Mouse (Mus musculus): ENCODE measurements around the gene Aqp1. TPM values are rescaled to one million over a fixed set of nuclear protein-coding genes. Genes with fewer than 3 reads are reported as not detected.

Gene Aqp1
- polyA plus RNA-seq, 1 experiment, result 50.9 TPM

DNA sequence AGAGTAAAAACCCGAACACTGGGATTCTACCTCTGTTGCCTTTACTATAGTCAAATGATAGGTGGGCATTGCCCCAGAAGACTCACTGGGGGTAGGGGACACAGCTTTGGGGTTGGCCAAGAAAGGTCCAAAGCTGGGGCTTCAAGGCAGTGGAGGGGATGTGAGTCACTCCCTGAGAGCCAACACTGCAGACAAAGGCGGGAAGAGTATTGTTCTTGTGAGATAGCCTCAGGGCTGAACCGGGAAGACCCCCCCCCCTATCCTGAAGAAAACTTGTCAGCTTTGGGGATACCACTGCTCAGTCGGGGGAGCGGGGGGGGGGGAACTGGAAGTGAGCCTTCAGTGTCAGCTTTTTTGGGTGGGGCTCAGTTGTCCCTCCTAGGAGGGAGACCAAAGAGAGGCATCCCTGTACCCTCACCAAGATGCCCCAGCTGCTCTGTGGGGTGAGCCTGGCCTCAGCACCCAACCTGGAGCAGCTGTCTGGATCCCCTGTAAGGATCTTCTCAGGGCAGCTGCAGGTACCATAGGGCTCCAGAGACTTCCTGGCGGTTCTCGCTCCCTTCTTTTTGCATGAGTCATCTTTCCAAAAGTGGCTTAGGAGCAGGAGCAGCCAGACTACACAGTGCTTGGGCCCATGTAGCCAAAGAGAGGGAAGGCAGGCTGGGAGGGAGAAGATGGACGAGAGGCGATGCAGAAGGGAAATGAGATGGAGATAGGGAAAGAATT is 8.2 kb downstream of the Aqp1 start:
- TF ChIP-seq POLR2A (IDR thresholded peaks at IDR 0.05; ENCODE audit: low read depth, low read length), result no peak
- no peak for TF ChIP-seq CTCF (IDR thresholded peaks at IDR 0.05; ENCODE audit: borderline replicate concordance, insufficient read depth, low read length)
- no peak overlapping the region for H3K27ac ChIP-seq (ENCODE audit: insufficient read depth, low read length)
- peaks cover 3% of the 10 kb centered on the region; the same call in 1 of the 2 replicates for H3K4me1 ChIP-seq (ENCODE audit: control insufficient read depth, insufficient read depth, low read length)
- H3K4me3 ChIP-seq (ENCODE audit: insufficient read depth, low read length), result no peak overlapping the region

DNA sequence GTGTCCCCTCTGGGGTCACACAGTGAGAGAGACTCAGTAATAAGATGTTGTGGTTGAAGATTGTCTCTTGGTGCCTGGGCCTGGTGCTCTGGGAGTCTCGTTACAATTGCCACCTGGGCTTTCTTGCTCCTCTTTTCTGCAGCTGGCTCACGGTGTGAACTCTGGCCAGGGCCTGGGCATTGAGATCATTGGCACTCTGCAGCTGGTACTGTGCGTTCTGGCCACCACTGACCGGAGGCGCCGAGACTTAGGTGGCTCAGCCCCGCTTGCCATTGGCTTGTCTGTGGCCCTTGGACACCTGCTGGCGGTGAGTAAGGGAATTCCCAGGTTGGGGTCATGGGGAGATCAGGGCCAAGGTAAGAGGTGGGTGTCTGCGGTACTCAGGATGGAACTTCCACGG is 9.0 kb downstream of the Aqp1 start:
- peaks cover 3% of the 10 kb centered on the region; the same call in 1 of the 2 replicates for H3K4me1 ChIP-seq (ENCODE audit: control insufficient read depth, insufficient read depth, low read length)
- TF ChIP-seq CTCF (IDR thresholded peaks at IDR 0.05; ENCODE audit: borderline replicate concordance, insufficient read depth, low read length), result no peak
- TF ChIP-seq POLR2A (IDR thresholded peaks at IDR 0.05; ENCODE audit: low read depth, low read length), result no peak
- H3K27ac ChIP-seq (ENCODE audit: insufficient read depth, low read length), result no peak overlapping the region
- no peak overlapping the region for H3K4me3 ChIP-seq (ENCODE audit: insufficient read depth, low read length)

DNA sequence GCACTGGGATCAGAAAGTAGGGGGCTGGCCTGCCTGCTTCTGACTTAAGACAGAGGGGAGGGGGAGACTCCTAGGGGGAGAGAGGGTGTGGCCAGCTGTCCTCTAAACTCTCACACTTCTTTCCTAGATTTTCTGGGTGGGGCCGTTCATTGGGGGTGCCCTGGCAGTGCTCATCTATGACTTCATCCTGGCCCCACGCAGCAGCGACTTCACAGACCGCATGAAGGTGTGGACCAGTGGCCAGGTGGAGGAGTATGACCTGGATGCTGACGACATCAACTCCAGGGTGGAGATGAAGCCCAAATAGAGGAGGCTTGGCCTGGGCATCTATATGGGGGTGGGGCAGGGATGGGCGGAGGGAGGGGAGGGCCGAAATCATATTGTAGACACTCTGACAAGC is 10.3 kb downstream of the Aqp1 start:
- peaks cover 3% of the 10 kb centered on the region; the same call in 1 of the 2 replicates for H3K4me1 ChIP-seq (ENCODE audit: control insufficient read depth, insufficient read depth, low read length)

DNA sequence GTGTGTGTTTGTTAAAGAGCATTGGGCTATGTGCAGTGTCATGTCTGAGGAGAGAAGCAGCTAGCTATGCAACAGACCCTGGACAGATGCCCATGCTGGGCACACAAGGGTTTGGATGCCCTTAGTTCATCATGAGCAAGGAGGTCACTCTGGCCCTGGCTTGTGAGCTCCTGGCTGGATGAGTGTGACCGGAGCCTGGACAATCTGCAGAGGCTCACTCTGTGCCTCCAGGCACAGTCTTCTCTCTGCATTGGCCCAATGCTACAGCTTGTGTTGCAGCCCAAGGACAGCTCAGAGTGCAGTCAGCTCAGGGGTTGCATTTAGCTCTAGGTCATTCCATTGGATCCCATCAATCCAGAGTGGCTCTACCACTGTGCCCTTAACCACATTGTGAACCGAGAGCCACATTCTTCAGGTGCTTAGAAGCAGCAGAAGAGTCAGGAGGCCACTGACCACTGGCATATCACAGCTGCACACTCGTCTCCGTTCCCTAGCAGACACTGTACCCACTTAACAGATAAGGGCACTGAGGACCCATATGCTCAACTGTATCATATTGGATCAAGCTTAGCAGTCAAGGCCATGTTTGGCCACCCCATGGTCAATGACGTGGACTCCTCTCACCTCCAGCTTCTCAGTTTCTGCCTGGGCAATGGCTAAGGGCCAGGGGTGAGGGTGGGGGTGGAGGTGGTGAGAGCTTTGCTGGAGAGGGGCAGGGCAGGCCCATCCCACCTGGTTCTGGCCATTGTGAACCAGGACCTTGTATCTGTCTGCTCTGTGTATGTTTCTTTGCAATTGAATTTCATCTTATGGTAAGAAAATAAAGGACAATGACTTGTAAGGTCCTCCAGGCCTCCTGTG is 11.7 kb downstream of the Aqp1 start:
- peaks cover 3% of the 10 kb centered on the region; the same call in 1 of the 2 replicates for H3K4me1 ChIP-seq (ENCODE audit: control insufficient read depth, insufficient read depth, low read length)
- no peak overlapping the region for H3K27ac ChIP-seq (ENCODE audit: insufficient read depth, low read length)
- H3K4me3 ChIP-seq (ENCODE audit: insufficient read depth, low read length), result no peak overlapping the region
- no peak for TF ChIP-seq POLR2A (IDR thresholded peaks at IDR 0.05; ENCODE audit: low read depth, low read length)
- no peak for TF ChIP-seq CTCF (IDR thresholded peaks at IDR 0.05; ENCODE audit: borderline replicate concordance, insufficient read depth, low read length)

More for the DNA sequence above, 10.3 kb downstream of the Aqp1 start:
- H3K27ac ChIP-seq (ENCODE audit: insufficient read depth, low read length), result no peak overlapping the region
- TF ChIP-seq POLR2A (IDR thresholded peaks at IDR 0.05; ENCODE audit: low read depth, low read length) (no peak), CTCF (IDR thresholded peaks at IDR 0.05; ENCODE audit: borderline replicate concordance, insufficient read depth, low read length) (no peak)
- H3K4me3 ChIP-seq (ENCODE audit: insufficient read depth, low read length), result no peak overlapping the region

DNA sequence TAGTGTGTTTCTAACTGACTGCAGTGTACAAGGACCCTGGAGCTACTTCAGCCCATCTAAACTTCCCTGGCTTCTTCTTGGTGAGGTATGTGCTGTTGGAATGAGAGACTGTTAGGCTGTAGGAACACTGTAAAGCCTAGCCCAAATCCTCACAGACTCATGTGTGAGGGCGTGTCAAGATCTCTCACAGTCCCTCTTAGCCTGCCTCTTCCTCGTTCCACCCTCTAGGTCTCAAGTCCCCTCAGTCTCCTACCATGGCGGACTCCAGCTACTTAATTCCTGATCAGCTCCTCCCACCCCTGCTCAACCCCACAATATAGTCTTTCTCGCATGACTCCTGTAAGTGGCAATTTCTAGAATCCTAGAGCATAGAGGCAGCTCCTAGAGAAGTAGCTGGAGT is 13.0 kb downstream of the Aqp1 start:
- H3K27ac ChIP-seq (ENCODE audit: insufficient read depth, low read length), result no peak overlapping the region
- H3K4me1 ChIP-seq (ENCODE audit: control insufficient read depth, insufficient read depth, low read length), result peaks cover 3% of the 10 kb centered on the region; the same call in 1 of the 2 replicates
- TF ChIP-seq CTCF (IDR thresholded peaks at IDR 0.05; ENCODE audit: borderline replicate concordance, insufficient read depth, low read length) (no peak), POLR2A (IDR thresholded peaks at IDR 0.05; ENCODE audit: low read depth, low read length) (no peak)
- H3K4me3 ChIP-seq (ENCODE audit: insufficient read depth, low read length), result no peak overlapping the region

DNA sequence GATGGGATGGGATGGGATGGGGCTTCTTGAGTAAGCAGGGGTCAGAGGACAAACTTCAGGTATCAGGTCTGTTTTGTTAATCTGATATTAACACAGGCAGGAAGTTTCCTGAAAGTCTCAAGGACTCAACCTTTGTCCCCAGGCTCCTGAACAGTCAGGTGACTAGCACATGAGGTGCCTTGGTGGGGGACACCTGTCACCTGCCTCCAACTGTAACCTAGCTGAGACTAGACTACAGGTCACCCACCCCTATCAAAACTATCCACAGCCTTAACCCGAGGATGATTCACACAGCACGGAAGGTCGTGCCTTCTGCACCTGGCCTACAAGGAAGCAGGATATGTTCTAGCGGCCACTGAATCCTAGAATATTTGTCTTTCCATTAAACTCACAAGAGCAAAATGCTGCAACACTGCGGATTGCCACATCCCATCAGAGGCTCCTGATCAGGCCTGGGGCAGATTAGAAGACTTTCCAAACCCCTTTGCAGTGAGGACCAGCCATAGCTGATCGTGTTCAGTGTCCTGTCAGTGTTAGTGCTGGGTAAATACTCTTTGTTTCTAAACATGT is 14.2 kb downstream of the Aqp1 start:
- Histone ChIP-seq H3K27ac (ENCODE audit: insufficient read depth, low read length) (no peak overlapping the region), H3K4me1 (ENCODE audit: control insufficient read depth, insufficient read depth, low read length) (no peaks in the 10 kb centered on the region), H3K4me3 (ENCODE audit: insufficient read depth, low read length) (no peak overlapping the region)
- TF ChIP-seq POLR2A (IDR thresholded peaks at IDR 0.05; ENCODE audit: low read depth, low read length), result no peak
- TF ChIP-seq CTCF (IDR thresholded peaks at IDR 0.05; ENCODE audit: borderline replicate concordance, insufficient read depth, low read length), result no peak

DNA sequence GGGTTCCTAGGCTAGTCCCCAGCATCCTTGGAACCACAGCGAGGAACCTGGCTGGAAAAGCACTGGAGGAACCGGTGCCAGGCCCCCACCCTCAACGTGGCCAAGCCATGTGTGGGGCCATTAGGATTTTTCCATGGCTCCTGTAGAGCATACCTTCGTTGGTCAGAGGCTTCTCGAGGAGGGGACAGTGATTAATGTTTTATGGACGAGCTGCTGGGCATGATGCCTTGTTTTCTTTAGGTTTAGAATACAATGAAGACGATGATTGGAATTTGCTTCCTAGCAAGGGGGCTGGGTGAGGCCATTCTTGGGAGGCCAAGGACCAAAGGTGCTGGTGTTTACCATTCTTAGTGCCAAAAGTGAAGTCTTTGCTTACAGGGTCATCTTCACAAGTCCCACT is 15.5 kb downstream of the Aqp1 start:
- no peak overlapping the region for H3K27ac ChIP-seq (ENCODE audit: insufficient read depth, low read length)

DNA sequence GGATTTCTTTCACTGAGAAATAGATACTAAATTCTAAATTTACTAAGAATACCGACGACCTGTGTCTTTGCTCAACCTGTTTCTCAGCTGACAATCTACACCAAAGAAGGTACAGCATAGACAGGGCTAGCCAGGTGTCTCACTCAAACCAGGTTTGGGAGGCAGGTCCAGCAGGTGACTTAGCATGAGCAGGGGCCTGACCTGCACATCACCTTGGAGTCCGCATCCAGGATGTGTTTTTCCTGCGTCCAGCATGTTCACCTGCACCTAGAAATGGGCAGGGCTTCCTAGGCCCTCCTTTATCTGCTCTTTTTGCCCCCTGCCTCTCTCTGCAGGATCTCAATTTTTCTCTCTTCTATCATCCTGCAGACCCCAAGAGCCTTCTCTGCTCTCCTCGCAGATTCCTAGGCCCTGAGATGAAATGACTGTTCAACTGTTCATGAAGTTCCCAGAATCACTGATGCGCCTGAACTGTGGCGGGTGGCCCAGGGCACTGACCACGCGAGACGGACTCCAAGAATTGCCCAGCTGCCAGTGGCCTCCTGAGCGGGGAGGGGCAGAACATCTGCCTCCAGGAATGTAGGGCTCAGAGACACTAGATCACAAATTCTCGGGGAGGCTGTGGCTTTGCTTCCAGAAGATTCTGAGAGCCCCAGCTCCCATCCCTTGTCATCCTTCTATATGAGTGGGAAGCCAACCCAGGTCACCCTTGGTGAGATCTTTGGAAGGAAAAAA is 17.6 kb downstream of the Aqp1 start:
- no peak for TF ChIP-seq CTCF (IDR thresholded peaks at IDR 0.05; ENCODE audit: borderline replicate concordance, insufficient read depth, low read length)
- TF ChIP-seq POLR2A (IDR thresholded peaks at IDR 0.05; ENCODE audit: low read depth, low read length), result no peak
- H3K27ac ChIP-seq (ENCODE audit: insufficient read depth, low read length), result no peak overlapping the region
- no peaks in the 10 kb centered on the region for H3K4me1 ChIP-seq (ENCODE audit: control insufficient read depth, insufficient read depth, low read length)
- no peak overlapping the region for H3K4me3 ChIP-seq (ENCODE audit: insufficient read depth, low read length)

More for the DNA sequence above, 15.5 kb downstream of the Aqp1 start:
- TF ChIP-seq CTCF (IDR thresholded peaks at IDR 0.05; ENCODE audit: borderline replicate concordance, insufficient read depth, low read length) (no peak), POLR2A (IDR thresholded peaks at IDR 0.05; ENCODE audit: low read depth, low read length) (no peak)
- Histone ChIP-seq H3K4me3 (ENCODE audit: insufficient read depth, low read length) (no peak overlapping the region), H3K4me1 (ENCODE audit: control insufficient read depth, insufficient read depth, low read length) (no peaks in the 10 kb centered on the region)

DNA sequence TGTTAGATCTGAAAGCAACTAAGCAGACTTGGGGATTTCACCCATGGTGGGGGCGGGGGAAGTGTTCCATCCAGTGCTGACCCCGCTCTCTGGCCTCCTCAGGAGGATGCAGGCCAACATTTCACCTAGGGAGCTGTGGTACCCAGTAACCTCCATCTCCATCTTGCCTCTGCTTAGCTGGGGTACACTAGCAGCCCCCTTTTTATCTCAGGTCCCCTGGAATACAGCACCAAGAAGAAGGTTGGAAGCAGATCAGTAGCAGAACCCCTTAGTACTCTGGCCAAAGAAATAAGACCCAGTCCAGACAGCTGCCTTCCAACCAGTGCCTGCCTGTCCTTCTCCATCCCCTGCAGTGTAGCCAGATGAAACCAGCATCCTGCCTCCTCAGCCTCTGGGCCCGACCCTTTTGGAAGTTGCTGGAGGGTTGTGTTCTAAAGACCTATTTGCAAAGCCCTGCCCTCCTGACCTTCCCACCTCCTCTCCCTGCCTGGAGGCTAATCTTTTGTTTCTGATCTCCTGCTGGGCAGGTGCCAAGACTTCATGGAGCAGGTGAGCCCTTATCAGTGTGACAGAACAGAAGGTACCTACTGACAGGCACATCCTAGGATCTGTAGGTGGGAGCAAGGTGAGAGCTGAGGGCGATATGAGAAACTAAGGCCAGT is 18.4 kb downstream of the Aqp1 start:
- Histone ChIP-seq H3K4me3 (ENCODE audit: insufficient read depth, low read length) (no peak overlapping the region), H3K27ac (ENCODE audit: insufficient read depth, low read length) (no peak overlapping the region), H3K4me1 (ENCODE audit: control insufficient read depth, insufficient read depth, low read length) (no peaks in the 10 kb centered on the region)
- TF ChIP-seq CTCF (IDR thresholded peaks at IDR 0.05; ENCODE audit: borderline replicate concordance, insufficient read depth, low read length), result no peak
- no peak for TF ChIP-seq POLR2A (IDR thresholded peaks at IDR 0.05; ENCODE audit: low read depth, low read length)

Measured in embryonic fibroblast, embryonic 13.5 days (primary cell).